Mouse (Mus musculus) thymus, postnatal 14 days (tissue): ENCODE measurements around the gene Sgf29.
A peak's percentile ranks its signal among the peaks of the same experiment; 100 is the strongest.

ENCODE experiments used
- DNase-seq: peaks from one replicate; pipeline ENCODE4 v3.0.0; 2021

The Sgf29 gene

GRCm38 (mm10) chr7:126708175-126708952 lies 59.3 kb downstream of the Sgf29 start:
- DNase-seq = no peak

DNA sequence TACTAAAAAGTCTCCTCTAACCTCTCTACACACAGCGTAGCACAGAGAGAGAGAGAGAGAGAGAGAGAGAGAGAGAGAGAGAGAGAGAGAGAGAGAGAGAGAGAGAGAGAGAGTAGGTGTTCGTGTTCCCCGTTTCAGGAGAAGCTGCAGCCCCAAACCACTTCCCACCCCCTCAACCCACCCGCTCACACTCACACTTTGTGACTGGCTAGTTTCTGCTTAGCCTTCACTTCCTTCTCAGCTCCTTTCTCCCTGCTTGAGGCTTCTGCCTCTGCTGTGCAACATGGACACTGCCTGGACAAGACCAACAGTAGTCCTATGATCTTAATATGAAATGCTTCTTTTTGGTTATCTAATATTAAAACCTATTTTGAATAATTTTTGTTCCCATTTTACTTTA lies 61.2 kb downstream of the Sgf29 start:
- peak; percentile 46 for DNase-seq

GRCm38 (mm10) chr7:126711910-126712309 lies 62.8 kb downstream of the Sgf29 start:
- DNase-seq = peak; percentile 68

DNA sequence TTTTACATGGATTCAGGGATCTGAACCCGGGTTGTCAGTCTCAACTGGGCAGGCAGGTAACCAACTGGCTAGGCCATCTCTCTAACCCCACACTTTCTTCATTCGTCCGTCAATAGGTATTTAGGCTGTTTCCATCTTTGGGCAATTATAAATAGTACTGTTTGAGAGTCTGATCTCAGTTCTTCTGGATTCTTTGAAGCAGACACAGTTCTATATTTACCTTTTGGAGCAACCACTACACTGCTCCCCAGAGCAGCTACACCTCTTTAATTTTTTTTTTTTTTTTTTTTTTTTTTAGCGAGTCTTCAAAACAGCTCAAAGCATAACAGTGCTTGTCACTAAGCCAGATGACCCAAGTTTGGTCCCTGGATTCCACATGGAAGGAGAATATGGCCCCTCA lies 66.6 kb downstream of the Sgf29 start:
- no peak for DNase-seq

DNA sequence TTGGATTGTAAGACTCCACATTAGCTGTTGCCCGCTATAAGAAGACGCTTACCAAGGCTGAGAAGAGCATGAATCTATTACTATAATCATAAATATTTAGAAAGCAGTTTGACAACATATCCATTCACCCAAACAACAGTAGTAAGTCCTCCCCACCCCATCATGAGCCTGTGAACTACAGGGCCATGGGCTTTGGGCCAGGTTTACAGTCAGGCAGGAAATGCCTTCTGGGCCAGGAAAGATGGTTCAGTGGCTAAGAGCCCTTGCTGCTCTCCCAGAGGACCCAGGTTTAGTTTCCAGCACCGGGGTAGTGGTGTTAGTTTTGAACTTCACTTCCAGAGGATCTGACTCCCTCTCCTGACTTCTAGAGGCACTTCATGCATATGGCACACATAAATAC lies 68.5 kb downstream of the Sgf29 start:
- no peak for DNase-seq

- peak; percentile 45 for DNase-seq
Observed at GRCm38 (mm10) chr7:126718787-126719337, 69.8 kb downstream of the Sgf29 start.

GRCm38 (mm10) chr7:126721635-126722034 lies 72.5 kb downstream of the Sgf29 start:
- no peak for DNase-seq
